Mouse (Mus musculus): ENCODE measurements around the gene Slk. TPM values are rescaled to one million over a fixed set of nuclear protein-coding genes. Genes with fewer than 3 reads are reported as not detected.

The Slk gene
- 10 to 100 TPM; 30.2 to 36.4 TPM for total RNA-seq (2021)
- long read RNA-seq, experiment 1, full-length matches to known transcripts: 9 of 13 reads
- long read RNA-seq, experiment 1, partial matches to known transcripts: 3 of 13 reads
- long read RNA-seq, experiment 1, other reads (novel, unspliced or antisense): 1 of 13 reads
- long read RNA-seq, experiment 2, full-length matches to known transcripts: 10 of 23 reads
- long read RNA-seq, experiment 2, partial matches to known transcripts: 10 of 23 reads
- long read RNA-seq, experiment 2, other reads (novel, unspliced or antisense): 3 of 23 reads

DNA sequence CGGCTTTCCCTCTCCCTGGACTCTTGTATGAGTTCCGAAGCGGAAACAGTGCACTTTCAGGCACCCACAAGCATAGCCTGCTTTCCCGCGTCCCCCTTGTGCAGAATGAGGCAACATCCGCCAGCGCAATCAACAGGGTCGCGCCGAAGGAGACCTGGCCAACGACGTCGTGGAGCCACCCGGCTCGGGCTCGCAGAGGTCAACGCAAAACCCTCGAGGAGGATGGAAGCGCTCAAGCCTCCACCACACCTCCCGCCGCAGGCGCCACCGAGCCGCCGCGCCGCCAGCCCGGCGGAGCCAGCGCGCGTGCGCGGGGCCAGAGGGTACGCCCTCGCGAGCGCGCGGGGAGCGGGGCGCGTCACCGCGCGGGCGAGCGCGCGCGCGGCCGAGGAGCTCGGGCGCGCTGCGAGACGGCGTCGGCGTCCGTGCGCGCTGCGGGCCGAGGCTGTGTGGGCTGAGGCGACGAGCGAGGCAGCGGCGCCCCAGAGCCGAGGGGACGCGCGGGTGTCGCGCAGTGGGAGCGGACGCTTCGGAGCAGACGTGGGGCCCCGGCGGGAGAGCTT, at the start of gene Slk:
TSS of gene Slk (plus strand) at position 454 of the 563 bp plus-strand sequence.
- DNase-seq (ENCODE audit: low spot score in 2 of 2): peak; percentile 83 to 85

GRCm38 (mm10) chr19:47531309-47531708, 48.2 kb upstream of the Slk start:
- DNase-seq (ENCODE audit: low spot score in 2 of 2): no peak

DNA sequence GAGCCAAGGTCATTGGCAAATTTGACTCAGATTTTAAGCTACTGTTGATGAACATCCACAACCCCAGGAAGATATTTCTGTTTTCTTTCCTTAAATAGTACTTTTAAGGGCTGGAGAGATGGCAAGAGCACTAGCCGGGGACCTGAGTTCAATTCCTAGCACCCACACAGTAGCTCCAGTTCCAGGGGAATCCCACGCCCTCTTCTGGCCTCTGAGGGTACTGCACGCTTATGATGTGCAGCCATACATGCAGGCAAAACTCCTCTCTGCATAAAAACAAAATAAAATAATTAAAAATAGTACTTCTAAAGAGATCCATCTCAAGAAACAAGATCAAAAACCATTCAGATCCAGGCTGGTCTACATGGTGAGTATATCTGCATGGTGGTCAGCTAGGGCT, 47.0 kb upstream of the Slk start:
- no peak for DNase-seq (ENCODE audit: low spot score in 2 of 2)

DNA sequence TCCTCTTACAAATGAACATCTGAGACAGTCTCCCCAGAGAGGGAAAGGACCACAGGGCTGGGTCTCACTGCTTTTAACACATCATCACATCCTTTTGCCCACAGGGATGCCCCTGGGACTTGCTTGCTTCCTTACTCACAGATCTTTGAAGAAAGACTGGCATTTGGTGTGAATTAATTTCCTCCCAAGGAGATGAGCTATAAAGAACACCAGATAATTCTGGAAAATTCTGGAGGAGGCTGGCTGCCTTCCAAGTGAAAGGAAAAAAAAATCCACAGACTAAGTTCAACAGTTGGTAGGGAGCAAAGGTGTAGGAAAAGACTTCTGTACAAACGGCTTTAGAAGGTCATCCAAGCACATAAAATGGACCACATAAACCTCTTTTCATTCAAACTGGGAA, 45.3 kb upstream of the Slk start:
- DNase-seq (ENCODE audit: low spot score in 2 of 2): no peak

DNA sequence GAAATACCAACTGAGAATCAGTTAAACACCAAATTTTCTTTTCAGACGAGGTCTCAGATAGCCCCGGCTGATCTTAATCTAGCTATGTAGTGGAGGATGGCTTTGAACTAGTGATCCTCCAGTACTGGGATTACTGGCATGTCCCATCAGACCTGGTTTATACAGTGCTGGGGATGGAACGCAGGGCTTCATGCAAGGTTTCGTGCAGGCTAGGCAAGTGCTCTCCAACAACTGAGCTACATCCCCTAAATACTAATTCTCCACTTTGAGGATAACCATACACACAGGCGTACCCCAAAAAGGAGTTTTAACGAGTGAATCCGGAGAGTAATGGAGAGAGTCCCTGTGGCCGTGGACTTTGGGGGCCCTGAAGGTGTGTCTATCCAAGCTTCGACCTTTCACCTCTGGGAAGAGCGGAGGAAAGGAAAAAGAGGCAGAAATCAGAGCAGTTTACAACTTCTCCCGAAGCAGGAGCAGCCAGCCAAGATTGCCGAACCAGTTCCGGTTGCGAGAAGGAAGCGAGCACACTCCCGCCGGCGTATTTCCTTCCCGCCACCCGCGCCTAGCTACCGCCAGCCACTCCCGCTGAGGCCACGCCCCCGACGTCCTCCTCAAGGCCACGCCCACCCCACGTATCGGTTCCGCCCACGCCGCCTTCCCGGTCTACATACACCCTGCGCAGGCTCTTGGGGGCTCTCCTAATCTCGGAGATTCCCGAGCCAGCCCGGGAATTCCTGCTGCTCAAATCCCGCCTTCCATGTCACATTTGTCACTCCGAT, 42.8 kb upstream of the Slk start:
- DNase-seq (ENCODE audit: low spot score in 2 of 2): peak; percentile 96 to 98

DNA sequence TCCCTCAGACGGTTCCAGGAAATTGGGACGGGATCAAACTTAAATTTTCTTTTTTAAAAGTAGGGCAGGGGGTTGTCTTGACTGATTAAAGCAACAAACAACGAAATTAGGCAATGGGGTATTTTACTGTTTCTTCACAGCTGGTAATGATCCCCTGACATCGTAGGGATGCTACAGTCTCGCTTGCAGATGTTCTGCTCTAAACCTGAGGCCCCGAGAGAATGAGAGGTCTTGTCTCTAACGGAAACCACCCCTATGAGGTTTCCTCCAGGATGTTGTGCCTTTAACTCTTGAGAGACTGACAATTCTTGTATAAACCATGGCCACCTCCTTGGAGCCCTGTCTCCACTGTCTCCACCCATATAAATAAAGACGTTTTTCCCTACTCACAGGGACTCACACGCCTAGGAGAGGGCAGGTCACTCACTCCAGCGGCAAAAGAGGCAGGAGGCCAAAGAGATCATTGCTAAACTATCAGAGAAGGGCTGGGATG, 42.1 kb upstream of the Slk start, which contains the start of gene Stn1:
TSS of gene Stn1 (minus strand) at position 208 of the 493 bp plus-strand sequence.
- DNase-seq (ENCODE audit: low spot score in 2 of 2): no peak

DNA sequence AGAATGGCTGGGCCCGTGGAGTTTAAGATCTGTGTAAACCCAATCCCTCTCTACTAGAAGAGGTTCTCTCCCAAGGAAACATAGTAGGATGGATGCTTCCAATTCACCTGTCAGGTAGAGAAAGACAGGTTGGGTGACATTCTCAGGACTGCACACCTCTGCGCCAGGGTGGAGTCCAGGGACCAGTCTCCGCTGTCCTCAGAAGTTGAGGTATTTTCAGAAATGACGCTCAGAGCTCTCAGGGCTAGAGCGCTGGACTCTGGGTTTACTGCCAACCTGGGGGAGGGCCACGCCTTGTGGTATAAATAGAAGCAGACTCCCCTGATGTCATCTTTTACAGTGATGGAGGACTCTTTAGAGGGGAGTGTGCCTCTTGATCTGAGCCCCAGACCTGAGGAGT, 41.6 kb upstream of the Slk start:
- no peak for DNase-seq (ENCODE audit: low spot score in 2 of 2)

- no peak for DNase-seq (ENCODE audit: low spot score in 2 of 2)
Observed at GRCm38 (mm10) chr19:47538801-47539200, 40.7 kb upstream of the Slk start.

DNA sequence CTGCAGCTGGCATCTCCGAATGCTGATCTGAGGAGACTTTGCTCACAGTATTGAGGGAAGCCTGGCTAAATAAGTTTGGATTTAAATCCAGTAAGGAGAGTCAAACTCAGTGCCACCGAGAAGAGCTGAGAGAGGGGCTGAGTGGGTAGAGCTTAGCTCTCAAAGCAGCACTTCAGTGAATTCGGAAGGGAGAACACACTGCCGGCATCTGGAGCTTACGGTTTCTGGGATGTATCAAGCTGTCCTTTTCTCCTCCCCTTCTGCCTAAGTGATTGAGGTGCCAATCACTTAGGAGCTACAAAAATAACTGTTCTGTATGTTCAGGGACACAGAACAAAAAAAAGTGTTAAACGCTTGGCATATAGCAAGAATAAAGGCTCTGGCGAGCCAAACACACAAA, 37.0 kb upstream of the Slk start:
- no peak for DNase-seq (ENCODE audit: low spot score in 2 of 2)

DNA sequence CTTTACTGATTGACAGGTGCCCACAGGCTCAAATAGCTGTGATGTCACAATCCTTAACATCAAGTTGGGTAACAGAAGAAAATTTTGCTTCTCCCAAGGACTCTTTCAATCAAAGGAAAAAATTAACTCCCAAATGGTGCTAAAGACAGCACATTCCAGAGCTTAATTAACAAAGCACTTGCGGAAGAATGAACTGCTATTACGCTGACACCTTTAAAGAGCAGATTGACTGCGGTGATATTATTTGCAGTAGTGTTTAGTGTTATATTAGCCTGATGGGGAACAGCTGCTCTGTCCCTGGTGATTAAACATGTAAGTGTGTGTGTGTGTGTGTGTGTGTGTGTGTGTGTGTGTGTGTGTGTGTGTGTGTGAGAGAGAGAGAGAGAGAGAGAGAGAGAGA, 34.4 kb upstream of the Slk start:
- no peak for DNase-seq (ENCODE audit: low spot score in 2 of 2)

- DNase-seq (ENCODE audit: low spot score in 2 of 2): no peak
Observed at GRCm38 (mm10) chr19:47545528-47545927, 34.0 kb upstream of the Slk start.

DNA sequence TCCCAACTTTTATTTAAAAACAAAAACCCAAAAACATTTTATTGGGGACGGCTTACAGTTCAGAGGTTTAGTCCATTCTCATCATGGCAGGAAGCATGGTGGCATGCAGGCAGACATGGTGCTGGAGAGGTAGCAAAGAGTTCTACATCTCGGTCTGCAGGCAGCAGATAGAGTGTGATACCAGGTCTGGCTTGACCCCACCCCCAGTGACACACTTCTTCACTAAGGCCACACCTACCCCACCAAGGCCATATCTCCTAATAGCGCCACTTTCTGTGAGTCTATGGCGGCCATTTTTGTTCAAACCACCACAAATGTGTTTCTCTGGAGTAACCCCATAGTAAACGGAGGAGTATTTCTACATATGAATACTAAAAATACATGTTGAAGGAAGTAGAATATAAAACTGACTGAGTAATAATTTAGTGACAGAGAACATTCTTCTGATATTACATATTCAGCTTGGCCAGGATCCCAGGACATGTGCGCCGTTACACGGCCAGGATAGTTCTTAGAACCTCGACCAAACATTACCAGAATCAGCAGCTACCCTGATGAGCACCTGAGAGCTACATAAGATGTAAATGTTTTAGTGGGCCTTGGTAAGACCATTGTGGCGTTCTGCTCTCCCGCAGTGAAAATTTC, 30.9 kb upstream of the Slk start:
- no peak for DNase-seq (ENCODE audit: low spot score in 2 of 2)

DNA sequence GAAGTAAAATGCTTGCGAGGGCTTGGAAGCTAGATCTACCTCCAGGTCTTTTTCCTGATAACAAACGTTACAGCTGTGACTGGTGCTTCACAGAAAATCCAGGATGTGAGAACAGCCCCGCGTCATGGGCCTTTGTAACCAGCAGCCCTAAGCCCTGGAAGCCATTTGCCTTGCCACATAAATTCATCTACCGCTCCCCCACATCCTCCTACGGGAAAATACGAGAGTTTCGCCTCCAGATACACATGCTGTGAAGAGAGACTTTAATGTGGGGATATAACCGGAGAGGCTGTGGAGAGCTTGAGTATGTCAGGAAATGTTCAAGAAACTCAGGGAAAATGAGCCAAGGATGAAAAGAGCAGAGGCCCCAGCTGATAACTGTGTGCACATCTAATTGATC, 30.3 kb upstream of the Slk start:
- no peak for DNase-seq (ENCODE audit: low spot score in 2 of 2)

DNA sequence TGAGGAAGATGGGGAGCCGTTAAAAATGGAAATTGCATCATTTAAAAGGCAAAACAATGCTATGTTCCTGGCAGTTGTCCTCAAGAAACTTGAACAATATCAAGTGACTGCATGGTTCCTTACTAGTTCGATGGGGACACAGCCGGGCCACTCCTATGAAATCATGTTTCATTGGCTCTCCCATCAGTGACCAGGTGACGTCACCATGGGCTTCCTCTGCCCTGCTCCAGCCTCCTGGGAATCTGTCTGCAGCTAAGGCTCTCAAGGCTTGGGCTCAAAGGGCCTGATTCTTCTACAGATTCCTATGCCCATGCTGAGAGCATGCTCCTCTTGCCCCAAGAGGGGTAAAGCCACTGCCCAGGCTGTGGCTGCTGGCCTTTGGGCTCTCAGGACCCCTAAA, 29.9 kb upstream of the Slk start:
- DNase-seq (ENCODE audit: low spot score in 2 of 2): no peak

DNA sequence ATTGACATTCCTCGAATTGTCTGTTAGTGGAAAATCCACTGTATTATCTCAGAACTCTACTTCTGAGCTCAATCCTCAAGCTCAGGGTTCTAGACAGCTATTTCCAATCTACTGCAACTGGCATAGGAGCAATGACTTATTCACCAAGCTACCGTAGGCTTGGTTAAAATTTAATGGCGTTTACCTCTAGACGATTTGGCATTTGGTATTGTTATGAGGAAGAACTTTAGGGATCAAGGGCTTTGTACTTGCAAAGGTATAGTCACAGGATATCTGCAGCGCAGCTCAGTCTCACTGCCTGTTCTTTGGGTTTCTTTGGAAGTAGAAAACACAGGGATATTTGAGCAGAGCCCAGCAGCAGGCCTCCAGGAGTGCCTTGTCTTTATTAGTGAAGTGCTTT, 20.3 kb upstream of the Slk start:
- no peak for DNase-seq (ENCODE audit: low spot score in 2 of 2)

DNA sequence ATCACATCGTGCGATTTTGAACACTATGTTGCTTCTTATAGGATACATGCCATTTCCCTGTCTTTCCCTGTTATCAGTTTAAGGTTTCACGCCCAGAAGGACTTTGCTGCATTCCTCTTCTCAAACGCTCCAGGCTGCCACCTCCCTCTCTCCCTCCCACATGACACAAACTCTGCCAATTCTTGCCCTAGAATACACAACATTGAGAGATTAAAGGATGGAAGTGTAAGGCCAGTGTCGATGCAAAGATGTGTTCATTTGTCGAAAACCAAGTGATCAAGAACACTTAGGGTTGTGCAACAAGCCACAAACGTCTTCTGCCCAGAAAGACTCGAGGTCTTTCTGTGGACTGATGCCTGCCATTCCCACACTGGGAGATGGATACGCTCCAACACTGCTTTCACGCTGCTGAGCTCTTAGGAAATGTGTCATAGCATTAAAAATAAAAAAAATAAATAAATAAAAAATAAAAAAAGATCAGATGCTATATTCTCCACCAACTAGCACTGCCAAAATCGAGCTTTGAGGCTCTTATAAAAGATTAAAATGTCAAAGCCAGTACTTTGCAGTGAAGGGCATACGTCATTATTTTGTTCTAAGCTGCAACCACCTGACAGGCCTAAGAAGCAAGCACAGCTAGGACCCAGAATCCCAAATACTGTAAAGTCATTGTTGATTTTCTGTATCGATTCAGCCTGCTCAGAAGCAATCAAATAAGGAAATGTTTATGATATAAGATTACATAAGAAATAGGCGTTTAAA, 19.5 kb upstream of the Slk start:
- no peak for DNase-seq (ENCODE audit: low spot score in 2 of 2)

DNA sequence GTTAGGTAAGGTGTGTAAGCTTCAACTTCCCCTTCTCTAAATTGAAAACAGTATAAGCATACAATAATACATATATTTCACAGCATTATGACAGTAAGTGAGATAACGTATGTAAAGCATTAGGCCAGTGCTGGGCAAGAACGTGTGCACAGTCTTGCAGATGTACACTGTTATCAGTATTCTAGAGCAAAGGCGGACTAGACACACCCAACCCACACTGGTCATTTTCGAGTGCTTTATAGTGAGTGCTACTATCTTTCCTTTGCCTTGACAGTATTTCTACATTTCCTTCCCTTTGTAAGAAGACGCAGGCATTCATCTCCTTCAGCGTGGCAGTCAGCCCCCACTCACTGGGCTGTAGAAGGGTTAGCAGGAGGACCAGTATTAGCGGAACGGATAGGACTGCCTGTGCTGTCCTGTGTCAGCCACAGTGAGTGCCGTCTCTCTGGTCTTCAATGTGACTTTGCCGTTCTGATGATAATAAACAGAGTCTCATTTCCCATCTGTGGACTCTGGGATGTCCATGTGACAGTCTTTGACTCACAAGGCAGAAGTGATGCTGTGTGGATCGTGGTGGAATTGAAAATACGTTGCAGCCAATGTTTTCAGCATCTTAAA, 18.8 kb upstream of the Slk start:
- no peak for DNase-seq (ENCODE audit: low spot score in 2 of 2)

DNA sequence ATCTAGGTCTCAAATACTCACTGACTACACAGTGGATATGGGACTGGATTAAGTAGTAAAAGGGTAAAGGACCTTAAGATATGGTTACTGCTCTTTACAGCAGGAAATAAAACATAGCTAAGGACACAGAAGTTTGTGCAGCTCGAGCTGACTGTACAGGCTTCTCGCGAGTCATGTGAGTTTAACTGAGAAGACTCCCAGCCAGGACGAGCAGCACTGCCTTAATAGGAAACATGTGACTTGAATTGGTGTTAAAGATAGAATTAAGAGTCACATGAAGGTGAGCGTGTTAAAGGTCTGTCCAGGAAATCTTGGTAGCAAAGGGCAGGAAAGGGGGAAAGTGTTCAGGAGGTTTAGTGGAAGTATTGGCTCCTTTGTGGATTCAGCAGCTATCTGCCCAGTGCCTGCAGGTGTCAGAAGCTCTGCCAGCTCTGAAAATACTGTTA, 17.5 kb upstream of the Slk start:
- no peak for DNase-seq (ENCODE audit: low spot score in 2 of 2)

- no peak for DNase-seq (ENCODE audit: low spot score in 2 of 2)
Observed at GRCm38 (mm10) chr19:47563715-47564114, 15.8 kb upstream of the Slk start.

DNA sequence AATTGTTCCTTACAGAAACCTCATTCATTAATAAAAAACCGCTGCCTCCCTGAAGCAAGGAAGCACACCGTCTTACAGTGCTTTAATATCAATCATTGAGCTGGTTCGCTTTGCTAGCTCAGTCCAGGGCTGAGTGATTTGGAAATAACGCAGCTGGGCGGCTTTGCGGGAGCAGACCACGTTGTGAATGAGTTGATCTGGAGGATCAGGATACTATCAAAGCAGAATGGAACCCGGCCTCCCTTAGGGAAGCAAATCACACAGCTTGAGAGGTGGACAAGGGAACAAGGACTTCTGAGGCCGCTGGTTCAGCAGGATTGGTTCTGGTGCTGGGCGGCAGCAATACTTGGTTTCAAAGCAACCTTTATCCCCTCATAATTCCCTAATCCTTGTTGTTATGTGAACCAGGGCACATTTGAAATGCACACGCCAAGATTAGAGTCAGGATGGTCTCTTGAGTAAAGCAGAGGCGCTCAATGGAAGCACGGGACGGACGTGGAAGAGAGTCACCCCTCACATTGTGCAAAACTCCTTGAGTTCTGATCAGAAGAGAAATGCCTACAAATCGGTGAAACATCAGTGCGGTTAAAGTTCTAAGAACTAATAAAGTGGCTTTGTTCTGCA, 14.3 kb upstream of the Slk start:
- no peak for DNase-seq (ENCODE audit: low spot score in 2 of 2)
